In the genomic region with DNA sequence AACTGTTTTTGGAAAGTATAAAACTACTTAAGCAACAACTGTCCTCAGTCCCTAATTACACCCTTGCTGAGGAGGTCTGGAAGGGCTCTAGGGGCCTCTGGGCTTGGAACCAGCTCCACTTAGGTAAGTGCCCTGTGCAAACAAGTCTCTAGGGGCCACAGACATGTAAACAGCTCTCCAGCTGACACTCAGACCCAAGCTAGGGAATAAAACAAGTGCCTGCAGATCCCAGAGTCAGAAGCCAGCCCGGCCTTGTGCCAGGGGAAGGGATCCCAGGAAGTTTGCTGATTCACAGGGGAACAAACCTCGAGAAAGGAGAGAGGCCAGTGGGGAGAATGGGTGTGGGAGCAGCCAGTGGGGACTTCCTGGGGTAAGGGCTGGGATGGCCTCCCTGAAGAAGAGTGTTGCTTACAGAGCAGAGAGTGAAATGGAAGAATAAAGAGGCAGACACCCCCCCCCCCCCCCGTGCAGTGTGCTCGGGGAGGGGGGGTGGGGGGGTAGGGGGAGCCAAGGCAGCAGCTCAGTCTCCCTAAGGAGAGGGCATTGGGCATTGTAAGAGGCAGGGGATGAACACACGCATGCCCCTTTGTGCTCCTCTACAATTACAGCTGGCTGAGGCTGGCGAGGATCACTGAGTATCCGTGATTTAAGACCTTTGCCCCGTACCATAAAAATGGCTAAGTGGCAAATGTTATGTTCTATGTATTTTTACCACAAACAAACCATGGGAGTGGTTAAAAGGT, we compare ENCODE assay signal across 8 mouse cellular contexts.
DNase-seq lines count a peak whose midpoint lies in the region; ATAC-seq and TF ChIP-seq lines count a peak whose summit lies in the region.
"Had no signal": no experiment of that assay in that cellular context is flagged by ENCODE, and none has a peak within 500 bp of the region (broad histone marks: within the 10 kb centered on the region; RNA-seq: fewer than 3 reads in every experiment).

No protein-coding gene starts in this region.

- no peak for ATAC-seq in liver, embryonic 11.5 days (replicated peaks; ENCODE audit: low FRiP score)
- no peak; the same call in 1 of the 2 replicates for ATAC-seq in heart, postnatal 0 days (ENCODE audit: insufficient read depth, low read depth)
- ATAC-seq in stomach, embryonic 15.5 days (ENCODE audit: insufficient read depth, low FRiP score, low read depth), result no peak

- no peaks in the 10 kb centered on the region for H3K79me2 ChIP-seq in liver, adult 2 months (ENCODE audit: control insufficient read depth, insufficient read depth, low read length)

- no peak overlapping the region for H3K4me3 ChIP-seq in liver, adult 2 months (ENCODE audit: insufficient read depth, low read depth, low read length)
- H3K4me3 ChIP-seq in liver, embryonic 11.5 days (ENCODE audit: low read depth, low read length), result no peak overlapping the region
- H3K4me3 ChIP-seq in heart, postnatal 0 days (ENCODE audit: low read depth, low read length), result no peak overlapping the region
- no peak overlapping the region for H3K4me3 ChIP-seq in stomach, embryonic 15.5 days (replicated peaks)

- H3K4me2 ChIP-seq in liver, embryonic 11.5 days, result no peak overlapping the region
- H3K4me2 ChIP-seq in heart, postnatal 0 days (ENCODE audit: low read depth, low read length), result no peak overlapping the region
- no peak overlapping the region for H3K4me2 ChIP-seq in stomach, embryonic 15.5 days

- H3K27ac ChIP-seq in liver, adult 2 months (replicated peaks; ENCODE audit: insufficient read depth, low read depth, low read length), result peak overlapping the region; percentile 80
- H3K27ac ChIP-seq in liver, embryonic 11.5 days (ENCODE audit: low read depth, low read length), result no peak overlapping the region
- peak overlapping the region; percentile 77 for H3K27ac ChIP-seq in heart, postnatal 0 days (ENCODE audit: low read depth)
- peak overlapping the region; percentile 45; the same call in 1 of the 2 replicates for H3K27ac ChIP-seq in stomach, embryonic 15.5 days
- H3K27ac ChIP-seq: macrophage had no signal

- no peak for TF ChIP-seq EP300 in heart, postnatal 0 days (IDR thresholded peaks at IDR 0.05; ENCODE audit: low read depth)

- H3K36me3 ChIP-seq in liver, adult 2 months (ENCODE audit: control insufficient read depth, insufficient read depth, low read length), result no peaks in the 10 kb centered on the region
- H3K36me3 ChIP-seq in liver, embryonic 11.5 days (ENCODE audit: control insufficient read depth, insufficient read depth, low read length), result no peaks in the 10 kb centered on the region
- no peaks in the 10 kb centered on the region for H3K36me3 ChIP-seq in heart, postnatal 0 days (replicated peaks; ENCODE audit: control insufficient read depth, insufficient read depth, low read length)
- no peaks in the 10 kb centered on the region for H3K36me3 ChIP-seq in stomach, embryonic 15.5 days

- H3K27me3 ChIP-seq in liver, adult 2 months (ENCODE audit: control insufficient read depth, insufficient read depth, low read length), result no peaks in the 10 kb centered on the region
- no peaks in the 10 kb centered on the region for H3K27me3 ChIP-seq in liver, embryonic 11.5 days (replicated peaks; ENCODE audit: control insufficient read depth, insufficient read depth, low read length)
- H3K27me3 ChIP-seq in heart, postnatal 0 days (ENCODE audit: control insufficient read depth, insufficient read depth, low read length), result no peaks in the 10 kb centered on the region
- H3K27me3 ChIP-seq in stomach, embryonic 15.5 days (replicated peaks), result no peaks in the 10 kb centered on the region

- 26% methylated on average over 8 of the region's 8 CpGs for WGBS in liver, adult 2 months
- WGBS in liver, embryonic 11.5 days, result 49% methylated on average over 7 of the region's 8 CpGs
- WGBS in heart, postnatal 0 days, result 62% methylated on average over 6 of the region's 8 CpGs
- 33% methylated on average over 7 of the region's 8 CpGs for WGBS in stomach, embryonic 15.5 days

- peaks cover 20% of the 10 kb centered on the region for H3K4me1 ChIP-seq in liver, adult 2 months (ENCODE audit: control insufficient read depth, insufficient read depth, low read length)
- peaks cover 5% of the 10 kb centered on the region; the same call in 1 of the 2 replicates for H3K4me1 ChIP-seq in liver, embryonic 11.5 days (replicated peaks; ENCODE audit: control insufficient read depth, insufficient read depth, low read length)
- H3K4me1 ChIP-seq in heart, postnatal 0 days (ENCODE audit: control insufficient read depth, insufficient read depth), result peaks cover 19% of the 10 kb centered on the region
- H3K4me1 ChIP-seq in stomach, embryonic 15.5 days, result peaks cover 18% of the 10 kb centered on the region

- H3K9me3 ChIP-seq in liver, embryonic 11.5 days (ENCODE audit: control insufficient read depth, low read length), result no peaks in the 10 kb centered on the region
- H3K9me3 ChIP-seq in heart, postnatal 0 days (replicated peaks; ENCODE audit: control insufficient read depth, low read length), result no peaks in the 10 kb centered on the region
- no peaks in the 10 kb centered on the region for H3K9me3 ChIP-seq in stomach, embryonic 15.5 days

- DNase-seq in liver, adult 2 months (ENCODE audit: extremely low read depth, low read depth, low spot score), result peak; percentile 75
- DNase-seq in liver, embryonic 11.5 days (ENCODE audit: low spot score), result no peak
- no peak for DNase-seq in heart, postnatal 0 days (ENCODE audit: low spot score)
- peak; percentile 81 to 85 for DNase-seq in lung, adult 18-20 months
- DNase-seq in thymus, postnatal 25 days, result no peak
- DNase-seq in thymus, postnatal 14 days, result no peak

- no peak for TF ChIP-seq CTCF in liver, adult 2 months (IDR thresholded peaks at IDR 0.05; ENCODE audit: low read depth, low read length)
- TF ChIP-seq CTCF in heart, postnatal 0 days (IDR thresholded peaks at IDR 0.05; ENCODE audit: low read depth), result no peak

- peak overlapping the region; percentile 18; the same call in 1 of the 2 replicates for H3K9ac ChIP-seq in liver, adult 2 months (ENCODE audit: low read depth, low read length)
- no peak overlapping the region for H3K9ac ChIP-seq in liver, embryonic 11.5 days (ENCODE audit: low read depth, low read length)
- H3K9ac ChIP-seq in heart, postnatal 0 days (replicated peaks; ENCODE audit: low read depth, low read length), result no peak overlapping the region; the same call in 1 of the 2 replicates
- no peak overlapping the region for H3K9ac ChIP-seq in stomach, embryonic 15.5 days

- no peak for TF ChIP-seq POLR2A in liver, adult 2 months (IDR thresholded peaks at IDR 0.05; ENCODE audit: extremely low read depth, insufficient read depth, low read length)

Comparison
In these comparisons a context has a peak if more than half of its experiments do, and no peak if none do; other contexts are left out.
1. DNase-seq: peak in liver, adult 2 months (single experiment) and lung, adult 18-20 months (2 of 2); none in liver, embryonic 11.5 days (single experiment), heart, postnatal 0 days (single experiment), thymus, postnatal 25 days (single experiment) and thymus, postnatal 14 days (single experiment).